Mouse (Mus musculus) forebrain, embryonic 16.5 days (tissue): ENCODE measurements at regions not wholly inside any gene's neighbourhood (a gene's known extent, or its start where the extent isn't known, plus 50 kb on each side); places are given as distances from the start of the nearest gene placed in this dataset.

Experiments used
- ATAC-seq: fragments of 200-750 bp; cut with Nextera tagmentation; 2 replicates; pipeline ENCODE4 v1.8.0; 2017; ENCODE audit warnings: mild to moderate bottlenecking, moderate library complexity
- H3K27ac ChIP-seq: fragments of 300-500 bp; sonication (generic); 2 replicates; pipeline ENCODE4 v1.5.1; 2014; ENCODE audit warnings: low read length, control low read depth
- H3K27me3 ChIP-seq: fragments of 300-500 bp; sonication (generic); replicated peaks from 2 replicates; pipeline ENCODE4 v1.6.1; 2014; ENCODE audit warnings: low read length; ENCODE audit not compliant: control insufficient read depth, insufficient read depth
- H3K36me3 ChIP-seq: fragments of 300-500 bp; sonication (generic); 2 replicates; pipeline ENCODE4 v1.6.1; 2014; ENCODE audit not compliant: control insufficient read depth, insufficient read depth
- H3K4me1 ChIP-seq: fragments of 300-500 bp; sonication (generic); replicated peaks from 2 replicates; pipeline ENCODE4 v1.6.1; 2014; ENCODE audit warnings: low read length; ENCODE audit not compliant: control insufficient read depth, insufficient read depth
- H3K4me2 ChIP-seq: fragments of 300-500 bp; sonication (generic); 2 replicates; pipeline ENCODE4 v1.6.1; 2014; ENCODE audit warnings: mild to moderate bottlenecking, low read length, control low read depth
- H3K4me3 ChIP-seq: fragments of 300-500 bp; sonication (generic); replicated peaks from 2 replicates; pipeline ENCODE4 v1.5.1; 2014; ENCODE audit warnings: mild to moderate bottlenecking, low read length, control low read depth
- H3K9ac ChIP-seq: fragments of 300-500 bp; sonication (generic); replicated peaks from 2 replicates; pipeline ENCODE4 v1.6.1; 2014; ENCODE audit warnings: low read depth, low read length, control low read depth
- H3K9me3 ChIP-seq: fragments of 300-500 bp; sonication (generic); 2 replicates; pipeline ENCODE4 v1.6.1; 2016; ENCODE audit warnings: low read length; ENCODE audit not compliant: control insufficient read depth
- WGBS: fragments of 180-500 bp; shearing (Covaris S2); extraction: QIAGEN DNeasy Blood & Tissue Kit; methylation state at CpG from one replicate; pipeline ENCODE4 v1.1.7; 2014; 5-methylcytosine and 5-hydroxymethylcytosine counted together

GRCm38 (mm10) chr15:72377201-72377600 lies 1457.2 kb upstream of the Gm6569 start:
- H3K4me1 ChIP-seq = peaks cover 11% of the 10 kb centered on the region
- no peaks in the 10 kb centered on the region for H3K9me3 ChIP-seq
- H3K36me3 ChIP-seq = no peaks in the 10 kb centered on the region
- no peaks in the 10 kb centered on the region for H3K27me3 ChIP-seq
- ATAC-seq = 0 out of 2 replicates have a peak, but pooled peaks have one; percentile 29
- H3K9ac ChIP-seq = no peak overlapping the region
- no peak overlapping the region for H3K4me3 ChIP-seq
- H3K4me2 ChIP-seq = no peak overlapping the region
- no peak overlapping the region for H3K27ac ChIP-seq

DNA sequence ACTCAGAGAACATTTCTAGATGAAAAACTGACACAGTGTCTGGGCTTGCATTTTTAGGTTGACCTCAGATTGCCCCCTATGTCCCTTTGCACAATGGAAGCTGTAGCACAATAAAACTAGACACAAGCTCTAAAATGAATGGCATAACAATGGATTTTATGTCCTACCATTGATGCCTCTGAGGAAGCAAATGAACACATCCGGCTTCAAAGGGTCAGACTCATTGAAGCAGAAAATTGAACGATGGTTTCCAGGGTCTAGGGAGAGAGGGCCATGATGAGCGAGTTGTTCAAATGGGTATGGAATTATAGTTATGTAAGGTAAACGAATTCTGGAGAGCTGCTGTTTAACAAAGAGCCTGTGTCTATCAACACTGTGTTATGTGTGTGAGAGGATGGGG lies 1455.1 kb upstream of the Gm6569 start:
- no peaks in the 10 kb centered on the region for H3K27me3 ChIP-seq
- no peak overlapping the region for H3K9ac ChIP-seq
- H3K9me3 ChIP-seq = no peaks in the 10 kb centered on the region
- WGBS = 23% methylated on average over 4 of the region's 4 CpGs
- no peaks in the 10 kb centered on the region for H3K36me3 ChIP-seq
- H3K4me2 ChIP-seq = no peak overlapping the region
- H3K27ac ChIP-seq = no peak overlapping the region
- H3K4me3 ChIP-seq = no peak overlapping the region
- no peak for ATAC-seq
- peaks cover 22% of the 10 kb centered on the region for H3K4me1 ChIP-seq

DNA sequence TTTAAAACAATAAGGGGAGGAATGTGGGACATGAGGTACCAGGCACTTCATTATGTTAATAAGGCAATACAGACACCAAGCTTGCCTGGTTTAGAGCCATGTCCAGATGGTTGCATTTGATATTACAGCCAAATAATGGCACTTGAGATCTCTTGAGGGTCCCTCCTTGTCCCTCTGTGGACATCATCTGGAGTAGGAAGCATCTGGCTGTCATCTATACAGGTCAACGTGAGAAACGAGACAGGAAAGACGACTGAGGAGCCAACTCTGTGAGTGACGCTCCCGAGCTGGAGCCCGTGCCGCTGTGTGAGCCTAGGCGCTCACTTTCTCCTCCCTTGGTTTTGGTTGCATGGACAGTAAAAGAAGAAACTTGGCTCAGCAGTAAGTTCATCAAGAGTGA lies 1453.2 kb upstream of the Gm6569 start:
- Histone ChIP-seq H3K27me3 (no peaks in the 10 kb centered on the region), H3K4me2 (no peak overlapping the region), H3K36me3 (no peaks in the 10 kb centered on the region), H3K4me3 (no peak overlapping the region), H3K27ac (no peak overlapping the region), H3K4me1 (peaks cover 22% of the 10 kb centered on the region), H3K9ac (no peak overlapping the region), H3K9me3 (no peaks in the 10 kb centered on the region)
- 52% methylated on average over 8 of the region's 8 CpGs for WGBS
- ATAC-seq = peak; percentile 30

GRCm38 (mm10) chr15:72381744-72382143 lies 1452.6 kb upstream of the Gm6569 start:
- H3K9me3 ChIP-seq = no peaks in the 10 kb centered on the region
- H3K9ac ChIP-seq = no peak overlapping the region
- peaks cover 22% of the 10 kb centered on the region for H3K4me1 ChIP-seq
- H3K4me2 ChIP-seq = no peak overlapping the region
- no peaks in the 10 kb centered on the region for H3K36me3 ChIP-seq
- ATAC-seq = 0 out of 2 replicates have a peak, but pooled peaks have one; percentile 19
- no peaks in the 10 kb centered on the region for H3K27me3 ChIP-seq
- H3K4me3 ChIP-seq = no peak overlapping the region
- 48% methylated on average over 5 of the region's 5 CpGs for WGBS
- peak overlapping the region; percentile 12; the same call in 1 of the 2 replicates for H3K27ac ChIP-seq

- H3K4me2 ChIP-seq = peak overlapping the region; percentile 13; the same call in 1 of the 2 replicates
- no peak overlapping the region for H3K4me3 ChIP-seq
- no peaks in the 10 kb centered on the region for H3K36me3 ChIP-seq
- H3K4me1 ChIP-seq = peaks cover 19% of the 10 kb centered on the region
- no peak overlapping the region for H3K9ac ChIP-seq
- 12% methylated on average over 6 of the region's 6 CpGs for WGBS
- H3K9me3 ChIP-seq = no peaks in the 10 kb centered on the region
- no peaks in the 10 kb centered on the region for H3K27me3 ChIP-seq
- peak overlapping the region; percentile 75 for H3K27ac ChIP-seq
- peak; percentile 88 for ATAC-seq
Observed at GRCm38 (mm10) chr15:72382521-72382920, 1451.8 kb upstream of the Gm6569 start.

- Histone ChIP-seq H3K4me1 (peaks cover 19% of the 10 kb centered on the region), H3K9me3 (no peaks in the 10 kb centered on the region)
- 0 out of 2 replicates have a peak, but pooled peaks have one; percentile 54 for ATAC-seq
Observed at GRCm38 (mm10) chr15:72383062-72383461, 1451.3 kb upstream of the Gm6569 start.

GRCm38 (mm10) chr15:72383470-72383869 lies 1450.9 kb upstream of the Gm6569 start:
- Histone ChIP-seq H3K4me3 (no peak overlapping the region), H3K9me3 (no peaks in the 10 kb centered on the region), H3K4me2 (no peak overlapping the region), H3K4me1 (peaks cover 19% of the 10 kb centered on the region), H3K9ac (no peak overlapping the region), H3K36me3 (no peaks in the 10 kb centered on the region), H3K27me3 (no peaks in the 10 kb centered on the region), H3K27ac (no peak overlapping the region)
- WGBS = 28% methylated on average over 1 of the region's 1 CpGs
- ATAC-seq = peak; percentile 32; the same call in 1 of the 2 replicates

More at GRCm38 (mm10) chr15:72383062-72383461, 1451.3 kb upstream of the Gm6569 start:
- Histone ChIP-seq H3K4me3 (no peak overlapping the region), H3K27me3 (no peaks in the 10 kb centered on the region), H3K4me2 (peak overlapping the region; percentile 13; the same call in 1 of the 2 replicates), H3K36me3 (no peaks in the 10 kb centered on the region), H3K9ac (no peak overlapping the region), H3K27ac (peak overlapping the region; percentile 75)
- 28% methylated on average over 3 of the region's 3 CpGs for WGBS

DNA sequence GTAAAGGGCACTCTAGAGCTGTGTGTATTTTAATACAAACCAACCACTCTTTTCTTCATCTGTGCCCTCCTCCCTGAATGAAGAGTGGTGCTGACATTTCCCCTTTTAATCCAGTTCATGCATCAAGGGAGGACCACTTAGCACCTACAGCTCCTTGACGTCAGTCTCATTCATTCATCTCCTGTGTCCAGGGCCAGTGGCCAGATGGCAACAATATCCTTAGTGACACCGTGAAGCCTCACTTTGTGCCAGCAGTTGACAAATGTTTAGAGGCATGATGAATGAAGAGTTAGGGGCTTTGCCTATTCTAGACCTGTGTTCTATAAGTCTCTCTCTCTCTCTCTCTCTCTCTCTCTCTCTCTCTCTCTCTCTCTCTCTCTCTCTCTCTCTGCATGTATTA lies 1441.1 kb upstream of the Gm6569 start:
- H3K4me3 ChIP-seq = no peak overlapping the region
- no peak overlapping the region for H3K4me2 ChIP-seq
- ATAC-seq = no peak
- H3K27ac ChIP-seq = no peak overlapping the region
- H3K4me1 ChIP-seq = no peaks in the 10 kb centered on the region
- no peaks in the 10 kb centered on the region for H3K9me3 ChIP-seq
- WGBS = 45% methylated on average over 2 of the region's 2 CpGs
- no peak overlapping the region for H3K9ac ChIP-seq
- no peaks in the 10 kb centered on the region for H3K36me3 ChIP-seq
- no peaks in the 10 kb centered on the region for H3K27me3 ChIP-seq

DNA sequence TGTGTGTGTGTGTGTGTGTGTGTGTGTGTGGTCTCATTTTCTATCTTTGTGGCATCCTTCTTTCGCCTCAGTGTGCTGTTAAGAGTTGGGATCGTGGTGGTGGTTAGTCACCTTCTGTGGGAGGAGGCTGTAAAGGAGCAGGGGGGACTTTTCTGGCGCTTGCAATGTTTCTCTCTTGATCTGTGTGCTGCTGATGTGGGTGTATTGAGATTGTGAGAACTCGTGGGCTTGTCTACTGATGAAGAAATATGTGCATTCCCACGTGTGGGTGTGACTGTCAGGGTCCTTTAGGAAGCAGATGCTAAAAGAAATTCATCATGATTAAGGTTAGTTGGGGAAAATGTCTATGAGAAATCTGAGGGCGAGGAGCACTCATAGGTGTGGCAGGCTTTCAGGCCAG lies 1422.4 kb upstream of the Gm6569 start:
- H3K27me3 ChIP-seq = no peaks in the 10 kb centered on the region
- no peaks in the 10 kb centered on the region for H3K4me1 ChIP-seq
- H3K4me3 ChIP-seq = no peak overlapping the region
- H3K27ac ChIP-seq = no peak overlapping the region
- no peak for ATAC-seq
- H3K36me3 ChIP-seq = no peaks in the 10 kb centered on the region
- no peak overlapping the region for H3K9ac ChIP-seq
- WGBS = 74% methylated on average over 6 of the region's 6 CpGs
- no peak overlapping the region for H3K4me2 ChIP-seq
- H3K9me3 ChIP-seq = no peaks in the 10 kb centered on the region
